Mouse (Mus musculus) left cerebral cortex, adult 2 months (tissue): Measurements from ENCODE around the gene Zc3h18. TPM values are rescaled to one million over a fixed set of nuclear protein-coding genes. Genes with fewer than 3 reads are reported as not detected.

Experiments used
- DNase-seq, 2 experiments: peaks; one replicate each; pipeline ENCODE4 v3.0.0; 2021 to 2022; ENCODE audit warnings: low spot score in 2 of 2, mixed read lengths in 1 of 2; ENCODE audit errors: extremely low spot score in 1 of 2
- H3K27ac ChIP-seq: fragments of 200-600 bp; 2 replicates; pipeline ENCODE4 v1.8.1; 2022
- H3K4me3 ChIP-seq: fragments of 200-600 bp; 2 replicates; pipeline ENCODE4 v1.8.1; 2022
- CTCF ChIP-seq: fragments of 200-600 bp; IDR thresholded peaks from 2 replicates; pipeline ENCODE4 v1.8.1; 2022; ENCODE audit warnings: antibody characterized with exemption, mild to moderate bottlenecking, moderate library complexity
- intact Hi-C: fragments of 180-260 bp; cut with DNase I; formaldehyde crosslinking; loops from one replicate; pipeline ENCODE4 v1.15.1; 2025
- total RNA-seq, 2 experiments: library from RNA; stranded (reverse); gene quantifications; 2 replicates each; pipeline ENCODE4 v1.2.3; 2021

Zc3h18 gene
- total RNA-seq, 2 experiments from 2014 or later = 42.3 to 45.0 TPM

DNA sequence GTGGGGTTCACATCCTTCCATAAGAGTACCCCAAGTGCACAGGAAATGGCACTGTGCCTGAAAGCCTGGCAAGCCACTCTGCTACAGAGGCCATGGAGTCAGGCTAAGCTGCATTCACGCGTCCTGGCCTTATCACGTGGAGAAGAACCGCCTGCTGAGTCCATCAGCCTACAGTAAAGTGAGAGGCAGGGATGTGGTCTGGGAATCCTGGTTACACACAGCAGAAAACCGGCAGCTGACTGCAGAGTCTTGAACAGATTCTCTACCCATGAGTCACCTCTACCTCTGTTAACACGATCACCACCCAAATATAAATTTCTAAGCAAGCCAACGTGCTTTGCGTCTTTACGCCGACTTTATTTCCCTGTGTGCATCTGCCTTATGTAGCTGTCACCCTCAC is 7.9 kb upstream of the Zc3h18 start:
- H3K4me3 ChIP-seq = no peak overlapping the region
- TF ChIP-seq CTCF = no peak
- intact Hi-C loops = no loop called here
- no peak for DNase-seq
- H3K27ac ChIP-seq = no peak overlapping the region; the same call in 1 of the 2 replicates

DNA sequence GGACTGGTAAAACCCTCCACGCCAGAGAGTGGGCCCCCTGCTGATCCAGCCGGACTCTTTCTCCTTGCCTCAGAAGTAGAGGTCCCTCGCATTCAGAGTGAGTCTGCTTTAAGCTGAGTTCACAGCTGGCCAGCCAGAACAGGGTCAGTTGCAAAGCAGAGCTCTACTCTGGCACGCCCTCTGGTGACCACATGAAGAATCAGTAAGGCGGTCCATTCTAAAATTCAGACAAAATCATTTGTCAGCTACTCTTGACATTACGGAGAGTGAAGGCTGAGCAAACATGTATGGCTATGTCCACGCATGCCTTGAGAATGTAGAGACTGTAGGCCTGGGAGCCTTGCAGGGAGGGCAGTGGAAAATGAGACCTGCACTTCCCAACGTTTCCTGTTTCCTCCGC is 6.7 kb upstream of the Zc3h18 start:
- TF ChIP-seq CTCF = peak; percentile 85
- H3K4me3 ChIP-seq = no peak overlapping the region
- no peak overlapping the region; the same call in 1 of the 2 replicates for H3K27ac ChIP-seq
- intact Hi-C loops = loop anchor here (1.0 kb wide), 2 partner anchors 30 to 96 kb away; no protein-coding TSS in a partner anchor
- DNase-seq = peak; percentile 65 to 68

DNA sequence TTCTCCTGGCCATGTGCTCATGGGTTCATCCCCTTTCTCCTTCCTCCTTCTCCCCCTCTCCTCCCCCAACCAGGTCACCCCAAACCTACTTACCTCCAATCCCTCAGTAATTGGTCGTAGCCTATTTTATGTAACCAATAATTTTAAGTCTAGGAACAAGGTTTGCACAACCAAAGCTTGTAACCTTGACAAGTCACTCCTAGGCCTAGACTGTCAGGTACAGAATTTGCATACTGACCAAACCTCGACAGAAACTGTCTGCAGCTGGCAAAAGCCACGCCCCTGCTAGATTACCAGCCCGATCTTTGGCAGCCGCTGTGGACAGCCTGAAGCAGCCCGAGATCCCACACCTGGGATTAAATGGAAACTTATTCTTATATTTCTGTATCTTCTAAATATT is 4.7 kb upstream of the Zc3h18 start:
- TF ChIP-seq CTCF = no peak
- intact Hi-C loops = no loop called here
- H3K27ac ChIP-seq = no peak overlapping the region
- H3K4me3 ChIP-seq = no peak overlapping the region
- no peak for DNase-seq

DNA sequence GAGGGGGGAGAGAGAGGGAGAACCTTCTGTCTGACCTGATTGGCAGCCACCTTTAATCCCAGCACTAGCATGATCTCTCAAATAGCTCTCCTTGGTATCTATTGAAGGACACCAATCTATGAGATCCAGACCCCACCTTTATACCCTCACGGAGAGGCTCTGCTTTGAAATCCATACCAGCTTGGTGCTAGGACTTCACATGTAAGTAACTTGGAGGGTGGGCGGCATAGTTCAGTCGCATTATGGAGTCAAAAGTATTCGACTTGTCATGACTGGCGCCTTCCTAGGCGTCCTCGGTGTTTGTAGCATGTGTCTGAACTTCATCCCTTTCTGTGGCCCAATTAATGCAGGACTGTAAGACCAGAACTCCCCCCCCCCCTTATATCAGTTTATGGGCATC is 1.1 kb upstream of the Zc3h18 start:
- no peak for DNase-seq
- intact Hi-C loops = loop anchor here (5.0 kb wide), 1 partner anchor 67 kb away; the partner anchor contains the start of gene Mvd
- no peak overlapping the region for H3K27ac ChIP-seq
- peak overlapping the region; percentile 15; the same call in 1 of the 2 replicates for H3K4me3 ChIP-seq
- no peak for TF ChIP-seq CTCF

DNA sequence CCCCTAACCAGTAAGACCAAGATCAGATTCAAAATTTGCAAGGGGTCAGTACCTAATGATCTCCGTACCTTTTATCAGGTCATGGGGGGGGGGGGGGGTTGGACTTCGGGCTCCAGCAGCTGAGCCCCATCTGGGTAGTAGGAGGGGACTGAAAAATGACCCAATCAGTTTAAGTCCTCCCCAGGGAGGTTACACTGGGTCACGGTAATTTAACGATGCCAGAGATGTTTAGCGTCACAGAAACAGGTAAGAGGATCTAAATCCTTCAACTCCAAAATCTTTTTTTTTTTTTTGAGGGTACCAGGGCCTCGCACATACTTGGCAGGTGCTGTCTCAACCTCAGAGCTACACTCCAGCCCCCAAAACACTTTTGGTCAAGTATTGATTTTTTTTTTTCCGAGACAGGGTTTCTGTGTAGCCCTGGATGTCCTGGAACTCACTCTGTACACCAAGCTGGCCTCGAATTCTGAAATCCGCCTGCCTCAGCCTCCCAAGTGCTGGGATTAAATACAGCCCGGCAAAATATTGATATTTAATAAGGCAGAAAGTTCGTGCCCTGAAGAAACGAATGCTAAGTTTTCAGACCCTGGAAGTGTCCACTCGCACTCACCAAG is 551 bp upstream of the Zc3h18 start:
- TF ChIP-seq CTCF = no peak
- intact Hi-C loops = loop anchor here (2.0 to 5.0 kb wide), 3 partner anchors 66 to 425 kb away; partner anchors contain the start of genes Ctu2, Mvd and Rnf166
- DNase-seq = no peak
- peak overlapping the region; percentile 75 for H3K4me3 ChIP-seq
- H3K27ac ChIP-seq = peak overlapping the region; percentile 45; the same call in 1 of the 2 replicates

DNA sequence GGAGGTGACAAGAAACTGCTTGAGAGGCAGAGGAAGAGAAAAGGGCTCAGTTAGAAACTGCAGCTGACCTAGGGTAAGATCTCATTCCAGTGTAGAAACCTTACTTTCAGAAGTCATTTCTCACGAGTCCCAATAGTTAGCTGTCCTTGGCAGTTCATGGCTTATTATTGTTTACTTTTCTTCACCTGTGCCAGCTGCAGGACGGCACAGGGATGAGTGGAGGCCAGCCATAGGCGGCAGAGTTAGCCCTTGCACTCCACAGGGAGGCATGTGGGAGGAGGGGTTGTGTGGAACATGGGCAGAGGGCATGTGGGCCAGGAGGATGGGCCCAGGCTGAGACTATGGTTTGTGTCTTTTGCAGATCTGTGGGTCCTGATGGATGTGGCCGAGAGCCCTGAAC is 6.6 kb downstream of the Zc3h18 start:
- TF ChIP-seq CTCF = no peak
- intact Hi-C loops = no loop called here
- Histone ChIP-seq H3K27ac (no peak overlapping the region), H3K4me3 (no peak overlapping the region)
- DNase-seq = no peak

DNA sequence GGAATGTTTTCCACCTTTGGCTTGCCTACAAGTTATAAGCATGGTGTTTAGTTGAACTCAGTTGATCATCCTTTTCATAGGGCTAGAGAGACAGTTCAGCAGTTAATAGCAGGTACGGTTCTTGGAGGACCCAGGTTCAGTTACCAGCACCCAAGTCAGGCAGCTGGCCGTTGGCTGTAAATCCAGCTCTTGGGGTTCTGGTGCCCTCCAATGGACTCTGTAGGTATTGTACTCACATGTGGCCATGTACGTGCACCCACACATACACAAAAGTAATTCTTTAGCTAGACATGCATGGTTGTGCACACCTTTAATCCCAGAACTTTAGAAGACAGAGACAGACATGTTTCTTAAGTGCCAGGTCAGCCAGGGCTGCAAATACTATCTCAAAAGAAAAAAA is 12.9 kb downstream of the Zc3h18 start:
- TF ChIP-seq CTCF = peak; percentile 21
- no peak for DNase-seq
- intact Hi-C loops = no loop called here
- Histone ChIP-seq H3K27ac (no peak overlapping the region), H3K4me3 (no peak overlapping the region)

DNA sequence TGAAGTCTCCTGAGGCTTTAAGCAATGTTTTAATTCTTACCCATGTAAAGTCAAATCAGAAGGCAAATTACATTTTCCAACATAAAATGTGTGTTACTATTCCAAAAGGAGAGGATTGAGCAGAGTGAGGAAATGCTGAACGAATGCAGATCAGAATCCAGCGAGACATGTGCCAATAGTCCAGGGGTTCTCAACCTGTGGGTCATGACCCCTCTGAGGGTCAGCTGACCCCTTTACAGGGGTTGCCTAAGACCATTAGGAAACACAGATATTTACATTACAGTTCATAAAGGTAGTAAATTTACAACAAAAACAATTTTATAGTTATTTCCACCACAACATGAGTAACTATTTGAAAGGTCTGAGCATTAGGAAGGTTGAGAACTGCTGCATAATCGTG is 14.3 kb downstream of the Zc3h18 start:
- no peak overlapping the region for H3K27ac ChIP-seq
- TF ChIP-seq CTCF = no peak
- no peak overlapping the region for H3K4me3 ChIP-seq
- no peak for DNase-seq
- intact Hi-C loops = loop anchor here (10.0 kb wide), 1 partner anchor 394 kb away; no protein-coding TSS in a partner anchor

DNA sequence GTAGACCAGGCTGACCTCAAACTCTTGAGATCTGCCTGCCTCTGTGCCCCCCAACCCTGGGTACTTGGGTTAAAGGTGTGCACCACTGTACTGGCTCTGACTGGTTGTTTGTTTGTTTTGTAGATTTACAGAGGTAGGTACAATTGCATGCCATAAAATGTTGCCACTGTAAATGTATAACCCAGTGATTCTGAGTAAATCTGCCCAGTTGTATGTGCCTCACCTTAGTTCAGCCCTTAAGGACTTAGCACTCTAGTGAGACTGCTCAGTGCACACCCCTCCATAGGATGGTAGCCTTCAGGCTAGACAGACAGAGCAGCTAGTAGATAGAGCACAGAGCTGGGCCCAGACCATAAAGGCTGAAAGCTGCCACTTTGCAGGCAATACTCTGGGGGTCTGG is 17.3 kb downstream of the Zc3h18 start:
- TF ChIP-seq CTCF = no peak
- H3K4me3 ChIP-seq = no peak overlapping the region
- no peak for DNase-seq
- intact Hi-C loops = loop anchor here (10.0 kb wide), 1 partner anchor 391 kb away; no protein-coding TSS in a partner anchor
- no peak overlapping the region for H3K27ac ChIP-seq

DNA sequence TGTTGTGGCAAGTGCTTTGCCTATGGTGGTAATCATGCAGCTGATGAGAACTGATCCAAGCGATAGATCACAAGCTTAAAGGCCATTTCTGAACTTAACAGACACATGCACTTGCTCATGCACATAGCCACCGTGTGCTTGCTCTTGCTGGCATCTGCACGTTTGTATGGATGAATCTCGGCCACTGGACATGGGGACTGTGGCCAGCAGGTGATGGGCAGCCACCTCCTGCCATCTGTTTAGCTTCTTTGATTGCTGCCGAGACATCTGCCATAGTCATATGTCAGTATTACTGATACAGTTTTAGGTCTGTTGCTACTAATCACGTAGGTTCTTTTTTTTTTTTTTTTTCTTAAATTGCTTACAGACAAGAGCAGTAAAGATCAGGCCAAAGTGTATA is 18.9 kb downstream of the Zc3h18 start:
- intact Hi-C loops = loop anchor here (10.0 kb wide), 1 partner anchor 390 kb away; no protein-coding TSS in a partner anchor
- TF ChIP-seq CTCF = no peak
- no peak overlapping the region for H3K4me3 ChIP-seq
- H3K27ac ChIP-seq = no peak overlapping the region
- no peak for DNase-seq

DNA sequence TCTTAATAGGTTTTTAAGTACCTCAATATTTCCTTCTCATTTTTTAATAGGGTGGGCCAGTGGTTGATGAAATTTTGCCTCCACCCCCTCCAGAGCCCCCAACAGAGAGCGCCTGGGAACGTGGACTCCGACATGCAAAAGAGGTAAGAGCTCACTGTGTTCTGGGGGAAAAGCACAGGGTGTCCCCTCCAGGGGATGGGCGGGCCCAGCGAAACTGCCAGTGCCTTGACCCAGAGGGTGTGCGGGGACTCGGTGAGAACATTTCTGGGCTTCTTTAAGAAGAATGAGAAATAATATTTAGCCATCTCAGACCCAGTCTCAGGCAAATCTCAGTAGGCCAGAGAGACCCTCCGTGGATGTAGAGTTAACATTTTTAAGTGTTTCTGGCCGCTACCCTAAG is 21.8 kb downstream of the Zc3h18 start:
- no peak overlapping the region for H3K27ac ChIP-seq
- no peak for TF ChIP-seq CTCF
- DNase-seq = no peak
- intact Hi-C loops = loop anchor here (10.0 kb wide), 1 partner anchor 387 kb away; no protein-coding TSS in a partner anchor
- no peak overlapping the region for H3K4me3 ChIP-seq

DNA sequence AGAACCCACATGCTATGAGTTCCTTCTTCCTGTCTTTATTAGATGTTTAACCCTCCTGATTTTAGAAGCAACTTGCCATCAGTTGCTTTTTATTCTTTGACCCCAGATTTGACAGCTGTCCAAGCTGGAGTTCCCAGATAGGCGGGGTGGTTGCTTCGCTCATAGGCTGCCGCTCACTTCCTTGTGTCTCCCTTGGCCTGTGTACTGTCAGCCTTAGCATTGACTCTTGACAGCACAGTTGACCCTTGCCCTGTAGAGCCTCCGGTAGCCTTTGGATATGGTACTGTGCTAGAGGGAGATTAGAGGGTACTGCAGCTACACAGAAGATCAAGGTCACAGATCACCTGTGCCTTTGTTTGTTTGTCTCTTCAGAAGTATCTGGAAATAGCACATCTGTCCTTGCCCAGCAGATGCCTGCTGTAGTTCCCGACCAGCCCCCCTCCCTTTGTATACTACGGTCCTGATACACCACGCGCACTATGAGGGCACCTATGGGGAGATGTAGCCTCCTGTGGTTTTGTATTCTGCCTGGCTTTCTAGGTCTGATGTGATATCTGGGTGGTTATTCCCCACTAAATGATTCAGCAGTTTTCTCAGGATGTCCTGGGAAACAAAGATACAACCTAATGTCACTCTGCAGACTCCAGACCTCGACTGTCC is 28.9 kb downstream of the Zc3h18 start:
- no peak overlapping the region for H3K4me3 ChIP-seq
- no peak overlapping the region for H3K27ac ChIP-seq
- intact Hi-C loops = no loop called here
- no peak for DNase-seq
- TF ChIP-seq CTCF = no peak

DNA sequence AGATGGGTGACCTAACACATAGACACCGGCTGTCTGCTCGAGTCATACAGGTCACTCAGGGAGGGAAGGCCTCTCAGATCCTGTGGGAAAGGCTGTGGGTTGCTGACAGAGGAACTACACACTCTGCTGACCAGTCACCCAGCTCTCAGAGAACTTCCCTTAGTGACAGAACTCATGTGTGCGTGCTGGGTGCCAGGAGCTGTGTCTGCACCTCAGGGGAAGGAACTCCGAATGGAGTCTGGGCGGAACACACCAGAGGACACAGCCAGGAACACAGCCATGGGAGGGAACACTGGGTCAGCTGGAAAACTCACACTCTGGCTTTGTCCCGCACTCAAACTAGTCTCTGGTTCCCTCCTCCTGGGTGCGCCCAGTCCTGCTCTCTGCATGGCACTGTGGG is 31.3 kb downstream of the Zc3h18 start:
- intact Hi-C loops = no loop called here
- no peak for TF ChIP-seq CTCF
- Histone ChIP-seq H3K4me3 (no peak overlapping the region), H3K27ac (no peak overlapping the region)
- DNase-seq = no peak
